Mouse (Mus musculus) bone marrow, adult 2 months (tissue): ENCODE data around the gene Lbx1. TPM values are rescaled to one million over a fixed set of nuclear protein-coding genes. Genes with fewer than 3 reads are reported as not detected.

Experiments
- H3K27ac ChIP-seq: fragments of 200-500 bp; 2 replicates; pipeline ENCODE4 v1.5.1; 2012; ENCODE audit warnings: low read depth, mild to moderate bottlenecking, control low read depth, inconsistent platforms, low read length; ENCODE audit not compliant: control insufficient read depth, poor library complexity, insufficient read depth
- H3K4me1 ChIP-seq: fragments of 200-500 bp; 2 replicates; pipeline ENCODE4 v1.6.1; 2011; ENCODE audit warnings: low read length; ENCODE audit not compliant: control insufficient read depth, insufficient read depth
- H3K4me3 ChIP-seq: fragments of 200-500 bp; replicated peaks from 2 replicates; pipeline ENCODE3; 2011; ENCODE audit warnings: mild to moderate bottlenecking, low read depth, low read length, control low read depth; ENCODE audit not compliant: control insufficient read depth
- CTCF ChIP-seq: fragments of 200-500 bp; IDR thresholded peaks from 2 replicates; pipeline ENCODE4 v1.5.1; 2011; ENCODE audit warnings: low read length, control low read depth; ENCODE audit not compliant: control insufficient read depth, insufficient read depth
- POLR2A ChIP-seq: fragments of 200-500 bp; IDR thresholded peaks from 2 replicates; pipeline ENCODE4 v1.6.1; 2011; ENCODE audit warnings: low read depth, mild to moderate bottlenecking, control low read depth, low read length, borderline replicate concordance; ENCODE audit not compliant: control insufficient read depth
- WGBS: fragments of 180-500 bp; shearing (Covaris S2); methylation state at CpG from one replicate; pipeline ENCODE4 v1.1.7; 2018; 5-methylcytosine and 5-hydroxymethylcytosine counted together
- polyA plus RNA-seq: library from polyadenylated mRNA; stranded (reverse); fragments of >200 nt; gene quantifications from 2 replicates; pipeline ENCODE4 v1.2.4, GENCODE M21; 2011; ENCODE audit warnings: low replicate concordance; ENCODE audit not compliant: missing spikeins, insufficient read depth, insufficient read length

Lbx1 gene
- polyA plus RNA-seq, 1 experiment = not detected

- WGBS = 4% methylated on average over 41 of the region's 51 CpGs
Observed at GRCm38 (mm10) chr19:45230848-45231382, 4.7 kb downstream of the Lbx1 start.

GRCm38 (mm10) chr19:45230201-45230611 lies 5.4 kb downstream of the Lbx1 start:
- TF ChIP-seq CTCF (no peak), POLR2A (no peak)
- no peak overlapping the region for H3K4me3 ChIP-seq
- WGBS = 2% methylated on average over 20 of the region's 20 CpGs
- no peaks in the 10 kb centered on the region; the same call in 1 of the 2 replicates for H3K4me1 ChIP-seq
- no peak overlapping the region for H3K27ac ChIP-seq

More at GRCm38 (mm10) chr19:45230848-45231382, 4.7 kb downstream of the Lbx1 start:
- Histone ChIP-seq H3K27ac (no peak overlapping the region), H3K4me1 (no peaks in the 10 kb centered on the region; the same call in 1 of the 2 replicates), H3K4me3 (no peak overlapping the region)
- no peak for TF ChIP-seq CTCF
- TF ChIP-seq POLR2A = no peak

- H3K4me1 ChIP-seq = no peaks in the 10 kb centered on the region; the same call in 1 of the 2 replicates
- under 1% methylated on average over 33 of the region's 33 CpGs for WGBS
- H3K4me3 ChIP-seq = peak overlapping the region; percentile 31
- H3K27ac ChIP-seq = no peak overlapping the region
- no peak for TF ChIP-seq CTCF
Observed at GRCm38 (mm10) chr19:45229378-45230135, 6.1 kb downstream of the Lbx1 start.

GRCm38 (mm10) chr19:45228781-45229180 lies 6.8 kb downstream of the Lbx1 start:
- Histone ChIP-seq H3K4me1 (no peaks in the 10 kb centered on the region; the same call in 1 of the 2 replicates), H3K4me3 (no peak overlapping the region), H3K27ac (no peak overlapping the region)
- 5% methylated on average over 4 of the region's 4 CpGs for WGBS
- TF ChIP-seq CTCF (no peak), POLR2A (no peak)

GRCm38 (mm10) chr19:45228097-45228496 lies 7.5 kb downstream of the Lbx1 start:
- H3K27ac ChIP-seq = no peak overlapping the region
- no peak for TF ChIP-seq CTCF
- no peak for TF ChIP-seq POLR2A
- WGBS = 7% methylated on average over 12 of the region's 12 CpGs
- H3K4me1 ChIP-seq = no peaks in the 10 kb centered on the region; the same call in 1 of the 2 replicates
- no peak overlapping the region for H3K4me3 ChIP-seq

- TF ChIP-seq CTCF = no peak
- TF ChIP-seq POLR2A = no peak
- Histone ChIP-seq H3K27ac (no peak overlapping the region), H3K4me1 (no peaks in the 10 kb centered on the region; the same call in 1 of the 2 replicates), H3K4me3 (no peak overlapping the region)
- WGBS = 8% methylated on average over 1 of the region's 1 CpGs
Observed at GRCm38 (mm10) chr19:45227671-45228070, 7.9 kb downstream of the Lbx1 start.

GRCm38 (mm10) chr19:45227049-45227448 lies 8.6 kb downstream of the Lbx1 start:
- H3K4me1 ChIP-seq = no peaks in the 10 kb centered on the region; the same call in 1 of the 2 replicates
- H3K27ac ChIP-seq = no peak overlapping the region
- no peak overlapping the region for H3K4me3 ChIP-seq
- 16% methylated on average over 3 of the region's 3 CpGs for WGBS
- TF ChIP-seq POLR2A (no peak), CTCF (no peak)

GRCm38 (mm10) chr19:45226246-45226645 lies 9.4 kb downstream of the Lbx1 start:
- no peak overlapping the region for H3K27ac ChIP-seq
- 7% methylated on average over 8 of the region's 8 CpGs for WGBS
- no peak for TF ChIP-seq POLR2A
- TF ChIP-seq CTCF = no peak
- no peak overlapping the region for H3K4me3 ChIP-seq
- H3K4me1 ChIP-seq = no peaks in the 10 kb centered on the region; the same call in 1 of the 2 replicates
